Mouse (Mus musculus) cortical plate, adult 2 months (tissue): ENCODE data around the gene Syf2. TPM values are rescaled to one million over a fixed set of nuclear protein-coding genes. Genes with fewer than 3 reads are reported as not detected.

ENCODE experiments used
- H3K27ac ChIP-seq: fragments of 200-500 bp; 2 replicates; pipeline ENCODE4 v1.5.1; 2012; ENCODE audit warnings: low read length, control low read depth, inconsistent platforms; ENCODE audit not compliant: insufficient read depth
- H3K4me1 ChIP-seq: fragments of 200-500 bp; 2 replicates; pipeline ENCODE4 v1.6.1; 2011; ENCODE audit warnings: low read length; ENCODE audit not compliant: control insufficient read depth, insufficient read depth
- H3K4me3 ChIP-seq: fragments of 200-500 bp; 2 replicates; pipeline ENCODE4 v1.5.1; 2011; ENCODE audit warnings: mild to moderate bottlenecking, low read length, control low read depth; ENCODE audit not compliant: insufficient read depth
- CTCF ChIP-seq: fragments of 200-500 bp; IDR thresholded peaks from 2 replicates; pipeline ENCODE4 v1.5.1; 2011; ENCODE audit warnings: mild to moderate bottlenecking, control low read depth, low read length; ENCODE audit not compliant: insufficient read depth; ENCODE audit errors: extremely low read depth
- POLR2A ChIP-seq: fragments of 200-500 bp; IDR thresholded peaks from 2 replicates; pipeline ENCODE4 v1.6.1; 2011; ENCODE audit warnings: mild to moderate bottlenecking, low read length, control low read depth; ENCODE audit not compliant: insufficient read depth; ENCODE audit errors: extremely low read depth
- polyA plus RNA-seq: library from polyadenylated mRNA; depleted of rRNA; stranded (reverse); fragments of >200 nt; gene quantifications from 2 replicates; pipeline ENCODE4 v1.2.3, GENCODE M21; 2012

The Syf2 gene
- polyA plus RNA-seq, 1 experiment, result 79.4 TPM

- H3K4me1 ChIP-seq, result no peaks in the 10 kb centered on the region
- no peak overlapping the region for H3K4me3 ChIP-seq
- H3K27ac ChIP-seq, result no peak overlapping the region
- TF ChIP-seq POLR2A (no peak), CTCF (0 out of 2 replicates have a peak, but pooled peaks have one; percentile 12)
These were observed 32.5 kb downstream of the Syf2 start for GRCm38 (mm10) chr4:134963021-134963776.

GRCm38 (mm10) chr4:134967887-134968604 lies 37.3 kb downstream of the Syf2 start:
- Histone ChIP-seq H3K4me3 (no peak overlapping the region), H3K4me1 (no peaks in the 10 kb centered on the region), H3K27ac (no peak overlapping the region)
- TF ChIP-seq POLR2A, result no peak
- TF ChIP-seq CTCF, result no peak

GRCm38 (mm10) chr4:134968605-134968976 lies 37.9 kb downstream of the Syf2 start:
- TF ChIP-seq POLR2A, result no peak
- no peak for TF ChIP-seq CTCF
- H3K4me3 ChIP-seq, result no peak overlapping the region
- no peaks in the 10 kb centered on the region for H3K4me1 ChIP-seq
- H3K27ac ChIP-seq, result no peak overlapping the region

GRCm38 (mm10) chr4:134975261-134975928 lies 44.7 kb downstream of the Syf2 start:
- H3K27ac ChIP-seq, result no peak overlapping the region
- no peaks in the 10 kb centered on the region for H3K4me1 ChIP-seq
- TF ChIP-seq POLR2A (no peak), CTCF (no peak)
- H3K4me3 ChIP-seq, result no peak overlapping the region

GRCm38 (mm10) chr4:134975929-134976308 lies 45.2 kb downstream of the Syf2 start:
- H3K27ac ChIP-seq, result no peak overlapping the region
- H3K4me3 ChIP-seq, result no peak overlapping the region
- no peaks in the 10 kb centered on the region for H3K4me1 ChIP-seq
- no peak for TF ChIP-seq POLR2A
- TF ChIP-seq CTCF, result no peak

- Histone ChIP-seq H3K4me1 (no peaks in the 10 kb centered on the region), H3K27ac (no peak overlapping the region), H3K4me3 (no peak overlapping the region)
- TF ChIP-seq CTCF (no peak), POLR2A (no peak)
These were observed 48.2 kb downstream of the Syf2 start for GRCm38 (mm10) chr4:134978930-134979329.

- no peak overlapping the region for H3K4me3 ChIP-seq
- no peak overlapping the region for H3K27ac ChIP-seq
- no peaks in the 10 kb centered on the region for H3K4me1 ChIP-seq
- no peak for TF ChIP-seq CTCF
- TF ChIP-seq POLR2A, result no peak
These were observed 51.3 kb downstream of the Syf2 start for GRCm38 (mm10) chr4:134981959-134982431.

GRCm38 (mm10) chr4:134983136-134983535 lies 52.4 kb downstream of the Syf2 start:
- H3K27ac ChIP-seq, result no peak overlapping the region
- TF ChIP-seq POLR2A, result no peak
- no peak for TF ChIP-seq CTCF
- H3K4me3 ChIP-seq, result no peak overlapping the region
- no peaks in the 10 kb centered on the region for H3K4me1 ChIP-seq

- Histone ChIP-seq H3K4me3 (no peak overlapping the region), H3K27ac (no peak overlapping the region), H3K4me1 (no peaks in the 10 kb centered on the region)
- TF ChIP-seq POLR2A (no peak), CTCF (no peak)
These were observed 53.9 kb downstream of the Syf2 start for GRCm38 (mm10) chr4:134984555-134984954.
